Mouse (Mus musculus) layer of hippocampus, adult 18-20 months (tissue): ENCODE measurements around the gene Dst. TPM values are rescaled to one million over a fixed set of nuclear protein-coding genes. Genes with fewer than 3 reads are reported as not detected.
"Not testable (repeated sequence)": the region's sequence is repeated elsewhere in the genome, so short reads cannot be mapped to it uniquely, and the experiment has no call there.

Experiments used
- DNase-seq, 2 experiments: peaks; one replicate each; pipeline ENCODE4 v3.0.0; 2022; ENCODE audit warnings: low spot score in 2 of 2
- total RNA-seq, 2 experiments: library from RNA; stranded (reverse); gene quantifications; 2 replicates each; pipeline ENCODE4 v1.2.3; 2021

Dst gene
- total RNA-seq, 2 experiments from 2014 or later = 195 to 198 TPM

- DNase-seq = no peak
Measured at GRCm38 (mm10) chr1:34056658-34057057, 148.6 kb downstream of the Dst start.

GRCm38 (mm10) chr1:34059231-34059630 lies 151.2 kb downstream of the Dst start:
- DNase-seq = no peak

- DNase-seq = peak in 1 of 2 experiments; percentile 40
Measured at GRCm38 (mm10) chr1:34060446-34060845, 152.4 kb downstream of the Dst start.

- peak; percentile 25 to 81 for DNase-seq
Measured at GRCm38 (mm10) chr1:34061078-34061477, 153.1 kb downstream of the Dst start.

DNA sequence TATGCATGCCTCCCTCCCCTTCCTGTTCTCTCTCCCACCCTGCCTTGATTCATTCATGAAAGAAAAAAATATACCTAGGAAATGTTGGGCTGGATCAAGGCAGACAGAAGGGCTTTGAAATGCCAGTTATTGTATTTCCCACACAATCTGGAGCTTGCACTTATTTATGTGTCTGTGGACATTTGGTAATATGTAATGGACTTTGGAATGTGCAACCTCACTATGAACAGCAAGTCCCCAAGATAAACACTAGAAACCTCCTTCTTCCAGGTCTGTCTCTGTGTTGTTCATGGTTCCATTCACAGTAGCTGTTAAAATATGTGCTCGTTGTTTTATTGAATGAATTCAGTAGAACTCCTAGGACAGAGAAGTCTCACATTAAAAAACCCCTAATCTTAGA lies 153.8 kb downstream of the Dst start:
- no peak for DNase-seq

- DNase-seq = no peak
Measured at GRCm38 (mm10) chr1:34063943-34064342, 155.9 kb downstream of the Dst start.

DNA sequence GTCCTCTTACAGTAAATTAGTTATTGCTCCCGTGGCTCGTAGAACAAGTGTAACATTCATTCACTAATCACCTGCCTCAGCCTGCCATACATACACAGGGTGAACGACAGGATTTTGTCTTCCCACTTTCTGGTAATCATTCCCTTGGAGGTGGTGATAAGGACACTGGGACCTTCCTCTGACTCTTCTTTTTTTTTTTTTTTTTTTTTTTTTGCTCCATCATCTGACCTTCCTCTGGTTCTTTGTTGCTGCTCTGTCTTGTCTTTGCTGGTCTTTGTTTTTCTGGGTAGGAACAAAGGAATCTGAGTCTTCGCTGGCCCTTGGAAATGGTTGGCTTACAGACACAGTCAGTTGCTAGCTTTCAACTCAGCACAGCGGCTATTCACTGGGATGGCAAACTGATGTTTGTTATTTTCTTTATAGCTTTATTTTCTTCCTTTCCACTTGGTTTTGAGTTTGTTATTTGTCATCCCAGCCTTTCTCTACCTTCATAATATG lies 157.6 kb downstream of the Dst start:
- DNase-seq = no peak

- DNase-seq = not testable (repeated sequence)
Measured at GRCm38 (mm10) chr1:34066401-34066800, 158.4 kb downstream of the Dst start.

- DNase-seq = no peak
Measured at GRCm38 (mm10) chr1:34068341-34068740, 160.3 kb downstream of the Dst start.

DNA sequence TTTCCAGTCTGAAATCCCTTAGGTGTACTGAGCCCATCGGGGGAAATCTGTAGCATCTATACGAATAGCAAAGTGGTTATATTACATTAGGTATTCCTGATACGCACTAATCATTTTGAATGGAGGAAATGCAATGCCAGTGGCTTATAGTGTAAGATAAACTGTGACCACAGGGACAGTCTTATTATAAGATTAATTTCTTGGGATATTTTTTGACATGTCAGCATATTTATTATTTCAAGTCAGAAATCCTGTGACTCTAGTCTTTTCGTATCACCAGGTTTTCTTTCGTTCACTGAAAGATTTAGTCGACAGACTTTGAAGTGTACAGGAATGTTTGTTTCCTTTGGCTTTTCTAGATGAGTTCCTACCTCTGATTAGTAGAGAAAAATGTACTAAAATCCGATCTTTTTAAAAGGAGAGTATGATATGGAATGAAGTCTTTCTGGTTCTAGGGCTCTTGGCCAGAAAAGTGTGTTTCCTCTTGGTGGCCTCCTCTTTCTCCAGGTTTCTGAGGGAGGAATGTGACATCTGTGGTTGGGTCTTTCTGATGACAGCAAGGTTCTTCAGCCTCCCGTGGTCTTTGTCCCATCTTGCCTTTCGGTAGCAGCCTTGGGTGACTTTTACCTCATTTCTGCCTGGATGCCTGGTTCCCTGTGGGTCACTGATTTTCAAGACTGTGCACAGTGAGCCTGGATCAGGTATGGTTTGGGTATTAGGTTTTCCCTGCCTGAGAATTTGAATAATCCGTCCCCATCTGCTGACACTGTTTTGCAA lies 161.7 kb downstream of the Dst start:
- DNase-seq = no peak

GRCm38 (mm10) chr1:34070474-34070873 lies 162.4 kb downstream of the Dst start:
- DNase-seq = no peak

GRCm38 (mm10) chr1:34070991-34071639 lies 163.1 kb downstream of the Dst start:
- DNase-seq = no peak

GRCm38 (mm10) chr1:34072262-34072661 lies 164.2 kb downstream of the Dst start:
- no peak for DNase-seq

DNA sequence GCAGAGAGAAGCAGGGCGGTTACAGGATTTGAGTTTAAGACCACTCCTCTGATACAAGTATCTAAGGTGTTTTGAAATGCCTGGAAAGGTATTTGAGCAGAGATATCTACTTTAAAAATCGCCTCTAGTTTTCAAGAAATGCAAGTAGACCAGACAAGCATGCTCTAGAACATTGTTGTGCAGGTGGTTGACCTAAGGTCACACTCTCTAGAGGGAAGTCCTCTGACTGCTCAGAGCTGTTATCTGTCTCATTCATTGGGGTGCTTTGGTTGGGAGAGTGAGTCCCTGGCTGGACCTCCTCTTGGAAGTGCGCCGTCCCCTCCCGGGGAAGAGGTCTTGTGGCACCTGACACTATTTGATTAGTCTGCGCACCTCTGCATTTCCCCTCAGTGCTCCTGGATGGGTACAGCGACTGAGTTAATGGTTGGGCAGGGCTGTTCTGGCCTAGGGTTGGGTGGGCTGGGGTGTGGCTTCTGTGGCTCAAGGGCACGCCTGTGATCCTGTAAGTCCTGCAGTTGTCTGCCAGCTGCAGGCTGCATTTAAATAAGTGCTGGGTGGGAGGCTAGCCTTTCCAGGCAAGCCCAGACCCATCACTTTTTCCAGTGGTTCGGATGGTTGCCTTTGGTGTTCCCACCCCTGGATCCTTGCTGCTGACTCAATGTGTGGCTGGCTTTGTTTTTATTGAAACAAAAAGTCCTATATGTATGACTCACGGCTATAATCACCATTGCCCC lies 165.6 kb downstream of the Dst start:
- DNase-seq = no peak

DNA sequence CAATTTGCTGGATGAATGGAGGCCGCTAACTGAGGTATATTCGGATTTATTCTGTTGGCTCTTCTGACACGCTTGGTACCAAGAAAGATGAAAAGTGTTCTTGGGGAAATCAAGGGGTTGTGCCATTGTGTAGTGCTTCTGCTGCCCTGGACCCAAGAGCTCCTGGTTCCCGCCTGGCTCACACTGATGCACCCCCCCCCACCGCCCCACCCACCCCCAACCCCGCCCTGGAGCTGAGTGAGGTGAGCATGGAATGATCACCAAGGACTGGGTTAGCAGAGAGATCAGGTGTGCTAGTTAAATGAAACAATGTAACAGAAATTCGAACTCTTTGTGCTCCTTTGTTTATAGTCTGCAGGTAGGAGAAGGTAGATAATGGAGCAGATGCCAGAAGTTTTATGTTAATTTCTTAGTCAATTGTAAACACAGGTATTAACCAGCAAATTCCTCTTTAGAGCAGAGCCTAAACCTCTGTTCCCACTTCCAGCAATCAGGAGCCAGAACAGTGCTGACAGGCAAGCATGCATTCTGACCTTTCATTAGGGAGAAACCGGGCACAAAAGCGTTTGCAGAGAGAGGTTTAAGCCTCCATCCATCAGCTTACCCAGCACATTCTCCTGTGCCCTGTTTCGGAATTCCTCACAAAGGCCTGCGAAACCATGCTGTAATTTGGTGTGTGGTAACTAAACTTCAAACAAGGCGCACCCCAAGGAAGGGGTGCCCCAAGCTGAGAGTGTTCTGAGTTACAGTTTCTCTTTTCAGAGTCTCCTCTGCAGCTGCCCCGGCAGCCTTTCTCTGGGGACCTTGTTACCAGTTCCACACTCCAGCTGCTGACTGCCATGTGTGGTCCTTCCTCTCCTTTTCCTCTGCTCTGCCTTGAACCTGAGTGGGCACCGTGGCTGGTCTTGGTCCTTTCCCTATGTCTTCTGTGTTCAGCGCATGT lies 166.5 kb downstream of the Dst start:
- no peak for DNase-seq

DNA sequence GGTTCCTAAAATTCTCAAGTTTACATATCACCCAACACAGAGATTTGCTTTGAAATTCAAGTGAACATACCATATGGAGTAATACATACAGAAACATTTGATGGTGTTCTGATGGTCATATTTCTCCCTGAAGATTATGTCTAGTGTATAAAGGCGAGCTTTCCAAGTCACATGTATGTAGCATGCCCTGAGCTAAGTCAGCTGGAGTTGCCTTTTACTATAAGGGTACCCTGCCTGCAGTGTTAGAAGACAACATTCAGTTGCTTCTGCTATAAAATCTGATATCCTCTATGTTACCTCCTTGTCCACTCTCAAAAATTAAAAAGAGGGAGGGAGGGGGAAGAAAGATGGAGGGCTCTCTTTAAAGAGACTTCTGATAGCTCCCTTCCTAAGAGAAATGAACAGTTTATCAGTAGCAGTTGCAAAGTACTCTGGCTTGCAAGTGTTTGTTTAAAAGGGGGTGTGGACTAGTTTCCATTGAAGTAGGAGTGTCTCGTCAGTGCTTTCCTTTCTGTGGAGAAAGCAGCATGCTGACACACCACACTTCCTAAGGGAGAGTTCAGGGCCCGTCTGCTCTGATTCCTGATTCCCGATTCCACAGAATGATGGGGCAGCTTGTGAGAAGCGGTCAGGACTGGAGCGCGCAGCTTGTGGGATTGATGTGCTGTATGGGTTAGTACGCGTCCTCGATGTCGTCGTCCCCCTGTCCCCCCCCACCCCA lies 168.8 kb downstream of the Dst start:
- no peak for DNase-seq

GRCm38 (mm10) chr1:34077422-34077790 lies 169.4 kb downstream of the Dst start:
- DNase-seq = no peak

DNA sequence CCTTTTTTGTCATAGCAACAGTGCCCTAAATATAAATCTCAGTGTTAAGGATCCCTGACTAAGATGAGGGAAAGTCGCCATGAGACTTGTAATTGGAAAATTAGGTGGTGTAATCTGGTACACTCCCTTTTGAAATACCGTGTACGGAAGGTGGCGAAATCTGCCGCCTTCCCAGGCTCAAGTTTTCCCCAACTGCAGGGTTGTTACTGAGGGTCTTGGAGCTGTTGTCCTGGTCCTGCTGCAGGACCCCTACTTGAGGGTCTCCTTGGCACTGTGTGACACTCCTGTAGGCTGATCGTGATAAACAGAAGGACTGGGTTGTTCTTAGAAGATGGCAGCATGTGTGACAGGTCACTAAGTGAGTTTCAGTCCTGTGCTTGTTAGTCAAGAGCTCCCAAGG lies 169.9 kb downstream of the Dst start:
- no peak for DNase-seq

GRCm38 (mm10) chr1:34089011-34089410 lies 181.0 kb downstream of the Dst start:
- DNase-seq = no peak

DNA sequence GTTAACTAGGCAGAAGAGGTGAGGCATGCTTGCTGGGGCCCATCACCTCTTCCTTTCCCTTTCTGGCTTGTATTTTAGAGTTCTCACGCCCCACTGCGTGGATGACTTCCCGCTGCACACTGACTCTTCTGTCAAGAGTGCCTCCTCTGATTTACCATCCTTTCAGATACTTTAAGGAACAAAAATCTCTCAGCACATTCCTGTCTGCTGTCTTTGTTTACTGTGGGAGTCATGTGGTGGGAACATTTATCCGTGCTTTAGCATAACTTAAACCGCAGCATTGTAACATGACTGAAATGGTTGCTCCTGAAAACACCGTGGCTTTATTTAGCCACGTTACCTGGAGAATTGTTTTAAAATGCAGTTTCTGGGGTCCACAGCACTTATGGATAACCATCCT lies 182.7 kb downstream of the Dst start:
- DNase-seq = no peak
